Mouse (Mus musculus): ENCODE measurements around the gene Plcb2. TPM values are rescaled to one million over a fixed set of nuclear protein-coding genes. Genes with fewer than 3 reads are reported as not detected.

Gene Plcb2
- total and polyA plus RNA-seq, 3 experiments = 6.4 to 21.2 TPM; not detected in 1

- peak in 1 of 2 experiments; percentile 31; a peak in 1 of 4 replicates for TF ChIP-seq EP300 (IDR thresholded peaks at IDR 0.05; ENCODE audit: low read depth in 1 of 2, low read length in 2 of 2)
- peak; percentile 96 for TF ChIP-seq SMC3 (IDR thresholded peaks at IDR 0.05; ENCODE audit: low read depth, low read length)
- no peak for TF ChIP-seq CHD1 (IDR thresholded peaks at IDR 0.05; ENCODE audit: low read depth, low read length)
- TF ChIP-seq E2F4 (IDR thresholded peaks at IDR 0.05; ENCODE audit: borderline replicate concordance, low read depth, low read length) = no peak
- TF ChIP-seq ELF1 (IDR thresholded peaks at IDR 0.05; ENCODE audit: low read depth, low read length) = peak; percentile 37; the same call in 1 of the 2 replicates
- TF ChIP-seq HCFC1 (IDR thresholded peaks at IDR 0.05; ENCODE audit: low read depth, low read length) = peak; percentile 58; the same call in 1 of the 2 replicates
- TF ChIP-seq JUND (IDR thresholded peaks at IDR 0.05; ENCODE audit: low read depth, low read length) = no peak
- peak; percentile 83 for TF ChIP-seq ZC3H11A (IDR thresholded peaks at IDR 0.05; ENCODE audit: low read depth, low read length)
- peak; percentile 70; the same call in 1 of the 2 replicates for TF ChIP-seq MAZ (IDR thresholded peaks at IDR 0.05; ENCODE audit: low read depth, low read length)
- TF ChIP-seq NELFE (IDR thresholded peaks at IDR 0.05; ENCODE audit: low read depth, low read length) = peak; percentile 45
- 0 out of 2 replicates have a peak, but pooled peaks have one; percentile 38 for TF ChIP-seq MYB (IDR thresholded peaks at IDR 0.05; ENCODE audit: low read depth, low read length)
- TF ChIP-seq ZKSCAN1 (IDR thresholded peaks at IDR 0.05; ENCODE audit: low read depth, low read length) = no peak
- no peak for TF ChIP-seq MEF2A (IDR thresholded peaks at IDR 0.05; ENCODE audit: extremely low read depth, insufficient replicate concordance, low read depth, low read length, poor library complexity, severe bottlenecking)
Measured at GRCm38 (mm10) chr2:118700179-118701062, 27.8 kb downstream of the Plcb2 start (continued).

DNA sequence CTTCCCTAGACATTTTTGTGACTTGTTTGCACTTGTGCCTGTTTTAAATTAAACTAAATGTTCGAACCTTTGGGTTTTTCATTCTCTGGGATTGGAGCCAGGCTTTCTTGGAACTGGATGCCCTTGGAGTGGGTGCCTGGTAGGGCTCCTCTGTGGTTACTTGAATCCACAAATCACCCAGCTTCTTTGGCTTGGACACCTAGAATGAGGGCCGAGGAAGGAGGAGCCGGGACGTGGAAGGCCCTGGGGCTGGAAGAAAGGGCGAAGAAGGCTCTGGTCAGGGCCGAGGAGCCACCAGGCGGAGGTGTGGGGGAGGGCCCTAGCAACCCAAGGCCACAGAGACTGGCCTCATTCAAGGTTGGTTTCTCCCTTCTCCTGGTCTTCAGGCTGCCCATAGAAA lies 30.3 kb downstream of the Plcb2 start:
- no peak overlapping the region for H3K4me3 ChIP-seq (ENCODE audit: control insufficient read depth in 1 of 2, insufficient read depth in 1 of 2, low read depth in 2 of 2, low read length in 2 of 2)
- H3K4me1 ChIP-seq (ENCODE audit: control insufficient read depth in 1 of 2, insufficient read depth in 2 of 2, low read length in 2 of 2) = peaks cover 0 to 11% of the 10 kb centered on the region in 2 experiments; a peak in 2 of 4 replicates
- DNase-seq (ENCODE audit: low read depth, low spot score) = no peak
- H3K9me3 ChIP-seq (replicated peaks; ENCODE audit: insufficient read depth, low read length) = no peaks in the 10 kb centered on the region
- no peak overlapping the region for H3K9ac ChIP-seq (ENCODE audit: control insufficient read depth, low read depth, low read length, poor library complexity, severe bottlenecking)
- TF ChIP-seq ZKSCAN1 (IDR thresholded peaks at IDR 0.05; ENCODE audit: low read depth, low read length) = no peak
- no peak for TF ChIP-seq ZNF384 (IDR thresholded peaks at IDR 0.05; ENCODE audit: low read depth, low read length)
- TF ChIP-seq CHD1 (IDR thresholded peaks at IDR 0.05; ENCODE audit: low read depth, low read length) = no peak
- TF ChIP-seq POLR2AphosphoS2 (IDR thresholded peaks at IDR 0.05; ENCODE audit: low read length) = no peak
- no peak for TF ChIP-seq GABPA (IDR thresholded peaks at IDR 0.05; ENCODE audit: low read depth, low read length)
- TF ChIP-seq MAFK (IDR thresholded peaks at IDR 0.05; ENCODE audit: borderline replicate concordance, low read depth, low read length) = no peak
- no peak for TF ChIP-seq POLR2AphosphoS5 (IDR thresholded peaks at IDR 0.05; ENCODE audit: borderline replicate concordance, low read depth, low read length)
- no peak for TF ChIP-seq MAZ (IDR thresholded peaks at IDR 0.05; ENCODE audit: low read depth, low read length)
- TF ChIP-seq MYB (IDR thresholded peaks at IDR 0.05; ENCODE audit: low read depth, low read length) = no peak
- H3K27me3 ChIP-seq (ENCODE audit: control insufficient read depth in 1 of 2, insufficient read depth in 2 of 2, low read length in 2 of 2) = peaks cover 0 to 5% of the 10 kb centered on the region in 2 experiments; a peak in 1 of 4 replicates
- peaks cover 0 to 2% of the 10 kb centered on the region in 2 experiments; a peak in 1 of 4 replicates for H3K36me3 ChIP-seq (ENCODE audit: control insufficient read depth in 1 of 2, insufficient read depth in 2 of 2, low read length in 2 of 2)
- H3K79me2 ChIP-seq (ENCODE audit: control insufficient read depth, insufficient read depth, low read length, poor library complexity) = no peaks in the 10 kb centered on the region
- no peak overlapping the region for H3K27ac ChIP-seq (ENCODE audit: control insufficient read depth, low read depth, low read length)

Data from MEL (cell line).